Mouse (Mus musculus) cerebellum, adult 2 months (tissue): ENCODE data around the gene Zfp697.
"Not testable (repeated sequence)": the region's sequence is repeated elsewhere in the genome, so short reads cannot be mapped to it uniquely, and the experiment has no call there.

Experiments
- CTCF ChIP-seq: fragments of 200-500 bp; IDR thresholded peaks from 2 replicates; pipeline ENCODE4 v1.5.1; 2011; ENCODE audit warnings: low read depth, mild to moderate bottlenecking, control low read depth, low read length, moderate library complexity, borderline replicate concordance; ENCODE audit not compliant: insufficient read depth
- POLR2A ChIP-seq: fragments of 200-500 bp; IDR thresholded peaks from 2 replicates; pipeline ENCODE4 v1.6.1; 2011; ENCODE audit warnings: low read length, control low read depth, borderline replicate concordance; ENCODE audit not compliant: insufficient read depth

DNA sequence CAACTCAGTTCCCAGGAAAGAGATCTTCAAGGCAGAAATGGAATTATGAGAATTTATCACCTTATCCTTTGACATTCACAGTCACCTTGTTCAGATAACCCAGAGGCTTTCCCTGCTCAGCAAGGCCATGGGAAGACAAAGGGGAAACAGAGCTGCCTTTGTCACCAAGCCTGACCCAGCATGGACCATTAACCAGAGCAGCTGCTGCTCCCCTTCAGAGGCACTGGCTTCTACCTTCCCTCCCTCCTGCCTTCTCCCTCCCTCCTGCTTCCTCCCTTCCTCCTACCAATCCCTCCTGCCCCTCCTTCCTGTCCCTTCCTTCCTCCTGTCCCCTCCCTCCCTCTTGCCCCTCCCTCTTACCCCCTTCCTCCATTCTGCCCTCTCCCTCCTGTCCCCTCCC is 231.3 kb downstream of the Zfp697 start:
- TF ChIP-seq CTCF, POLR2A: not testable (repeated sequence)
